Comparison of ENCODE assay signal across 13 mouse cellular contexts in the genomic region with DNA sequence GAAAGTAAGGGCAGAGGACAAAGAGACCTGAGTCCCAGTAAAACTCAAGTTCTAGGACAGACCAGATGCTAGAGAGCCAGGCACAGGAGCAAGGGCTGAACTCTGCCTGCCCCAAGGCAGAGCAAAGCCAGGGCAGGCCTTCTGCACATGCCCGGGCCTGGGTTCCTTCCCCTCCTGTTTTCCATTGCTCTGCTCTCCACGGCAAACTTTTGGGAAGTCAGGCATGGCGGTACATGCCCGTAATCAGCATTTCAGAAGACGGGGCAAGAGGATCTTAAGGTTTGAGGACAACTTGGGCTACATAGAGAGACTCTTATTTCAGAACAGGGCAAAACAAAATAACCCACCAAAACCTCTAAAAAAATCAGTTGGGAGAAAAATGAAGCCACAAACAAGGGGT. TPM values are rescaled to one million over a fixed set of nuclear protein-coding genes. Genes with fewer than 3 reads are reported as not detected.
DNase-seq lines count a peak whose midpoint lies in the region; ATAC-seq and TF ChIP-seq lines count a peak whose summit lies in the region.
"Had no signal": no experiment of that assay in that cellular context is flagged by ENCODE, and none has a peak within 500 bp of the region (broad histone marks: within the 10 kb centered on the region; RNA-seq: fewer than 3 reads in every experiment).

No protein-coding gene starts in this region.

- H3K9ac ChIP-seq in heart, embryonic 15.5 days, result no peak overlapping the region
- H3K9ac ChIP-seq in limb, embryonic 13.5 days, result no peak overlapping the region; the same call in 1 of the 2 replicates
- H3K9ac ChIP-seq: forebrain, embryonic 12.5 days had no signal

- peak overlapping the region; percentile 53; the same call in 1 of the 2 replicates for H3K27ac ChIP-seq in heart, embryonic 15.5 days
- peak overlapping the region; percentile 57; the same call in 1 of the 2 replicates for H3K27ac ChIP-seq in thymus, adult 2 months (ENCODE audit: control insufficient read depth, insufficient read depth, low read length)
- peak overlapping the region; percentile 16; the same call in 1 of the 2 replicates for H3K27ac ChIP-seq in limb, embryonic 13.5 days
- H3K27ac ChIP-seq: forebrain, embryonic 12.5 days had no signal

- ATAC-seq in heart, embryonic 15.5 days (replicated peaks; ENCODE audit: insufficient number of reproducible peaks, insufficient read depth, low FRiP score, low read depth), result no peak
- ATAC-seq in limb, embryonic 13.5 days (ENCODE audit: low FRiP score, low read depth), result no peak

- TF ChIP-seq CTCF in thymus, adult 2 months (IDR thresholded peaks at IDR 0.05; ENCODE audit: borderline replicate concordance, control insufficient read depth, extremely low read depth, insufficient read depth, low read length, poor library complexity), result no peak

- no peaks in the 10 kb centered on the region for H3K27me3 ChIP-seq in heart, embryonic 15.5 days
- no peaks in the 10 kb centered on the region for H3K27me3 ChIP-seq in thymus, adult 2 months (ENCODE audit: control insufficient read depth, insufficient read depth, low read length)
- H3K27me3 ChIP-seq in limb, embryonic 13.5 days, result no peaks in the 10 kb centered on the region
- H3K27me3 ChIP-seq: forebrain, embryonic 12.5 days had no signal

- no peak overlapping the region for H3K4me2 ChIP-seq in heart, embryonic 15.5 days
- H3K4me2 ChIP-seq in limb, embryonic 13.5 days (replicated peaks), result no peak overlapping the region
- H3K4me2 ChIP-seq: forebrain, embryonic 12.5 days had no signal

- H3K36me3 ChIP-seq in heart, embryonic 15.5 days, result no peaks in the 10 kb centered on the region
- no peaks in the 10 kb centered on the region for H3K36me3 ChIP-seq in thymus, adult 2 months (ENCODE audit: control insufficient read depth, insufficient read depth, low read length)
- peaks cover 23% of the 10 kb centered on the region for H3K36me3 ChIP-seq in limb, embryonic 13.5 days
- H3K36me3 ChIP-seq: forebrain, embryonic 12.5 days had no signal

- TF ChIP-seq POLR2A in thymus, adult 2 months (IDR thresholded peaks at IDR 0.05; ENCODE audit: control insufficient read depth, extremely low read depth, insufficient read depth, low read length, poor library complexity), result no peak

- DNase-seq in heart, postnatal 25 days (ENCODE audit: low spot score), result no peak
- DNase-seq in thymus, adult 2 months, result no peak
- no peak for DNase-seq in thymus, postnatal 10 days (ENCODE audit: low spot score in 2 of 2)
- DNase-seq in T-cell, adult 2 months (ENCODE audit: low spot score), result no peak
- DNase-seq in urinary bladder, postnatal 36 days (ENCODE audit: low spot score in 2 of 2), result no peak
- DNase-seq in adrenal gland, postnatal 25 days, result no peak
- DNase-seq: cerebellum, adult 9-10 months; right cerebral cortex, postnatal 14 days had no signal

- peaks cover 55% of the 10 kb centered on the region for H3K4me1 ChIP-seq in heart, embryonic 15.5 days (replicated peaks)
- peaks cover 38% of the 10 kb centered on the region for H3K4me1 ChIP-seq in thymus, adult 2 months (replicated peaks; ENCODE audit: control insufficient read depth, insufficient read depth, low read length)
- peaks cover 29% of the 10 kb centered on the region for H3K4me1 ChIP-seq in limb, embryonic 13.5 days
- H3K4me1 ChIP-seq: forebrain, embryonic 12.5 days had no signal

- H3K4me3 ChIP-seq in heart, embryonic 15.5 days, result no peak overlapping the region
- H3K4me3 ChIP-seq in thymus, adult 2 months (ENCODE audit: control insufficient read depth, insufficient read depth, low read length), result no peak overlapping the region
- no peak overlapping the region for H3K4me3 ChIP-seq in limb, embryonic 13.5 days
- H3K4me3 ChIP-seq: forebrain, embryonic 12.5 days had no signal

- 83% methylated on average over 5 of the region's 5 CpGs for WGBS in heart, embryonic 15.5 days
- 56% methylated on average over 5 of the region's 5 CpGs for WGBS in thymus, adult 2 months
- WGBS in limb, embryonic 13.5 days, result 75% methylated on average over 5 of the region's 5 CpGs

- no peaks in the 10 kb centered on the region for H3K9me3 ChIP-seq in heart, embryonic 15.5 days (replicated peaks)
- no peaks in the 10 kb centered on the region for H3K9me3 ChIP-seq in limb, embryonic 13.5 days
- H3K9me3 ChIP-seq: forebrain, embryonic 12.5 days had no signal

- intact Hi-C loops in heart, postnatal 25 days (cut with DNase I), result no loop called here

RNA-seq across cellular contexts. Expression of a gene that starts 7.2 kb away (rescaled TPM):
- polyA plus RNA-seq in heart, embryonic 15.5 days (2015; fragmentation: Nextera tagmentation; extraction: Ambion mirVana), result 1.4 and 2.2 TPM in 2 replicates
- total RNA-seq in heart, postnatal 25 days (2021), result 10 to 100 TPM; 20.0 to 25.3 TPM
- polyA plus RNA-seq in thymus, adult 2 months (2012; rRNA removed), result 15.7 and 22.3 TPM in 2 replicates
- polyA plus RNA-seq in limb, embryonic 13.5 days (2015; fragmentation: Nextera tagmentation; extraction: Ambion mirVana), result 2.5 and 2.7 TPM in 2 replicates
- total RNA-seq in adrenal gland, postnatal 25 days (2021), result 10.5 and 18.9 TPM in 2 replicates

RNA-seq across cellular contexts. Expression of a gene that starts 7.7 kb away (rescaled TPM):
- polyA plus RNA-seq in heart, embryonic 15.5 days (2015; fragmentation: Nextera tagmentation; extraction: Ambion mirVana), result 7.6 and 9.6 TPM in 2 replicates
- 1 to 10 TPM; 3.8 to 4.1 TPM for total RNA-seq in heart, postnatal 25 days (2021)
- polyA plus RNA-seq in thymus, adult 2 months (2012; rRNA removed), result 17.0 and 20.1 TPM in 2 replicates
- 18.0 and 18.8 TPM in 2 replicates for polyA plus RNA-seq in limb, embryonic 13.5 days (2015; fragmentation: Nextera tagmentation; extraction: Ambion mirVana)
- total RNA-seq in adrenal gland, postnatal 25 days (2021), result 8.5 and 11.4 TPM in 2 replicates

RNA-seq across cellular contexts. Expression of a gene that starts 40.5 kb away (rescaled TPM):
- 7.8 and 10.7 TPM in 2 replicates for polyA plus RNA-seq in heart, embryonic 15.5 days (2015; fragmentation: Nextera tagmentation; extraction: Ambion mirVana)
- 10 to 100 TPM; 12.0 to 13.5 TPM for total RNA-seq in heart, postnatal 25 days (2021)
- polyA plus RNA-seq in thymus, adult 2 months (2012; rRNA removed), result 58.4 and 60.2 TPM in 2 replicates
- 11.3 and 11.5 TPM in 2 replicates for polyA plus RNA-seq in limb, embryonic 13.5 days (2015; fragmentation: Nextera tagmentation; extraction: Ambion mirVana)
- 12.4 and 16.6 TPM in 2 replicates for total RNA-seq in adrenal gland, postnatal 25 days (2021)

RNA-seq across cellular contexts. Expression of a gene that starts 49.8 kb away (rescaled TPM):
- polyA plus RNA-seq in heart, embryonic 15.5 days (2015; fragmentation: Nextera tagmentation; extraction: Ambion mirVana), result not detected in 2 replicates
- not detected for total RNA-seq in heart, postnatal 25 days (2021)
- 0.10 and 0.40 TPM in 2 replicates for polyA plus RNA-seq in thymus, adult 2 months (2012; rRNA removed)
- polyA plus RNA-seq in limb, embryonic 13.5 days (2015; fragmentation: Nextera tagmentation; extraction: Ambion mirVana), result not detected in 2 replicates
- total RNA-seq in adrenal gland, postnatal 25 days (2021), result not detected in 2 replicates
- polyA plus RNA-seq: forebrain, embryonic 12.5 days; hindbrain, embryonic 11.5 days; neural tube, embryonic 11.5 days had no signal
